Mouse (Mus musculus): ENCODE results near the gene 4930442H23Rik.
"Not testable (repeated sequence)": the region's sequence is repeated elsewhere in the genome, so short reads cannot be mapped to it uniquely, and the experiment has no call there.

DNA sequence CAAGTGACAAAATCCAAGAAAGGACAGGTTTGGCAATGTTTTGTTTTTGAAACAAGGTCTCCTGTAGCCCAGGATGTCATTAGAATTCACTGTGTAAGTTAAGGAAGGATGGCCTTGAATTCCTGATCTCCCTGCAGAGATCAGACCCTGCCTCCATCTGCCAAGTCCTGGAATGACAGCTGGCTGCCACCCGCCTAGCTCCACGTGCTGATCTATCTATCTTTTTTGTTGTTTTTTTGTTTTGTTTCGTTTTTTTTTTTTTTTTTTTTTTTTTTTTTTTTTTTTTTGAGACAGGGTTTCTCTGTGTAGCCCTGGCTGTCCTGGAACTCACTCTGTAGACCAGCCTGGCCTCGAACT lies 8.3 kb downstream of the 4930442H23Rik start:
- not testable (repeated sequence) for TF ChIP-seq POLR2A (IDR thresholded peaks at IDR 0.05; ENCODE audit: low read depth, low read length); CTCF (IDR thresholded peaks at IDR 0.05; ENCODE audit: borderline replicate concordance, insufficient read depth, low read length)
